Mouse (Mus musculus): ENCODE data around the gene Zp3.

Gene Zp3

DNA sequence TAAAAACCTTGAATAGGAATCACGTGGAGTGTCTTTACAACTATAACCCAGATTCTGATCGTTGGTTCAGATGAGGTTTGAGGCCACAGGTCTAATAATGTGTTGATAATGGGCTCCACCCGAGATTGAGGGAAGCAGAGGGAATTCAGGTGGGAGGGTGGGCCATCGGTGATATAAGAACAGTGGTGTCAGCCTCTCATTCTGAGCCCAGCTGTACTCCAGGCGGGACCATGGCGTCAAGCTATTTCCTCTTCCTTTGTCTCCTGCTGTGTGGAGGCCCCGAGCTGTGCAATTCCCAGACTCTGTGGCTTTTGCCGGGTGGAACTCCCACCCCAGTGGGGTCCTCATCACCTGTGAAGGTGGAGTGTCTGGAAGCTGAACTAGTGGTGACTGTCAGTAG, at the start of gene Zp3:
TSS of gene Zp3 (plus strand) at position 196 of the 400 bp plus-strand sequence.
- DNase-seq (ENCODE audit: low spot score in 2 of 2), result no peak

DNA sequence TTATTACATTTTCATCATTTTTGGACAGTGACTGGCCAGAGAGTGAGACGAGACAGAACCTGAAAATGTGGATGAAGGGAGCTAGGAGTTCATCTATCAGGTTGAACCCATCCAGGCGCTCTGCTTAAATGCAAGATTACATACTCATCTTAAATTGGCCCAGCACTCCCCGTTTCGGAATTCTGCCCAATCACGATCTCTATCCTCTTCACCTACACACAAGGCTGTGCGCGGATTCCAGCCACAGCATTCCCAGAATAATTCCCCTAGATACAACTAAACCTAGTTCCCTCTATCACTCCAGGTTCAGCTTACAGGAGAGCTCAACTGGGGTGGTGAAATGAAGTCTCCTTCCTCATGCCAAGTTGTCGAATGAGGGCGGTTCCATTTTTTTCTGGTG, 48.4 kb upstream of the Zp3 start:
- DNase-seq (ENCODE audit: low spot score in 2 of 2), result no peak

DNA sequence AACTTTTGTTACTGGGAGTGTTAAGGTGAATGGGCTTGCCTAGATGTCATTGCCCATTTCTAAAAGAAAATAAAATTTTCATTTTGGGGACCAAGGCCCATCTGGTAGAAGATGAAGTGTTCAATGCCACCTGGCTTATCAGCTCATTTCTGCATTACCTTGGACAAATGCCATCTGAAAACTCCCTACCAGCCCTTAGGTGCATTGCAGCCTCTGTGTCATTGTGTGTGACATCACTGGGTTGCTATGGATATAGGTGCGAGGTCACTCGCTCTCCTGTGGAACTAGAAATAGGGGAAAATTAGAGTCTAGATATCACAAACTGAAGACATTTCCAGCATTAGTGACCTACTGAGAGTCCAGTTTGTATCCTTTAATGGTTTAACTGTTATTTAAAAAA, 47.5 kb upstream of the Zp3 start:
- DNase-seq (ENCODE audit: low spot score in 2 of 2), result no peak

DNA sequence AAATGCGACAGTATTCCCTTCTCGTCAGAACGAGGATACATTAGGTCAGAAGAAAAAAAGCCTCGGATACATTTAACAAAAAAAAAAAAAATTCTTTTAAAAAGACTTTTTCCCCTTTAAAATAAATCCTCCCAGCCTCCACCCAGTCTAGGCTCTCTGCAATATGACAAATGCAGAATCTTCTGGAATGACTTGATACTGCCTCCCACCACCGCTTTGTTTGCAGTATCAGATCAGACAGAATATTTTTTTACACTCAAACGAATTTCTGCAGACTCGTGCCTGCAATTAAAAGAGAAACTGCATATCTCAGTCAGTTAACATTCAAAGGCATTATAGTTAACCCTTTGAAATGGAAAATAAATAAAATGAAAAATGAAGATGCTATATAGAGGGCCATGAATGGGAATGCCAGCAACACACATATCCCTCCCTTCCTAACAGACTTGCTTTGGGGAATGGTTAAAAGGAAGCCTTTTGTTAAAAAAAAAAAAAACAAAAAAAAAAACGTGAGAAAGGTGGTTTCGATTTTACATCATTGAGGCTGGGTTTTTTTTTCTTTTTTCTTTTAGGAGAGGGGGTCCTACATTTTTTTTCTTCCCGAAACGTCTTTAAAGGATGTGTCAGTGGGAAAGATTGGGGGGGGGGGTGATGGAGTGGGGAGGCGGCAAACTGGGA, 46.5 kb upstream of the Zp3 start:
- no peak for DNase-seq (ENCODE audit: low spot score in 2 of 2)

DNA sequence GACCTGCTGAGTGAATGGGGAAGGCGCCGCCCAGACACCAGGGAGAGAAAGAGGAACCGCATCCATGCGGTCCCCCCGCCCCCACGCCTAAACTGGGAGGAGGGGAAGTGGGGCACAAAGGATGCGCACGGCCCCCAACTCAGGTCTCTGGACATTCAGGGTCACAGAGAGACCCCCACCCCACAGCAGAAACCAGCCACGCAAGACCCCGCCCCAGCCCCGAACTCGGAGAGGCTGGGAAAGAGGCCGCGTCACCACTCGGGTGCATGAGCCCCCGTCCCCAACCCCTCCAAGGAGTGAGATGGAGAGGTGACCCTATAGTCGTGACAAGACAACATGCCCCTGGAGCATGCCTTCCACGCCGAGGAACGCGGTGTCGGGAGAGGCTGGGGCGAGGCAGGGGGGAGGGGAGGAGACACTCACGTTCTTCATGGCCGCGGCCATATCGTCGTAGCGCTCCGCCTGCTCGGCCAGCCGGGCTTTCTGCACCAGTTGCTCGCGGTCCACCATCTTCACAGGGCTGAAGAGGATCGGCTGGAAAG, 45.9 kb upstream of the Zp3 start:
- peak; percentile 90 for DNase-seq (ENCODE audit: low spot score in 2 of 2)

DNA sequence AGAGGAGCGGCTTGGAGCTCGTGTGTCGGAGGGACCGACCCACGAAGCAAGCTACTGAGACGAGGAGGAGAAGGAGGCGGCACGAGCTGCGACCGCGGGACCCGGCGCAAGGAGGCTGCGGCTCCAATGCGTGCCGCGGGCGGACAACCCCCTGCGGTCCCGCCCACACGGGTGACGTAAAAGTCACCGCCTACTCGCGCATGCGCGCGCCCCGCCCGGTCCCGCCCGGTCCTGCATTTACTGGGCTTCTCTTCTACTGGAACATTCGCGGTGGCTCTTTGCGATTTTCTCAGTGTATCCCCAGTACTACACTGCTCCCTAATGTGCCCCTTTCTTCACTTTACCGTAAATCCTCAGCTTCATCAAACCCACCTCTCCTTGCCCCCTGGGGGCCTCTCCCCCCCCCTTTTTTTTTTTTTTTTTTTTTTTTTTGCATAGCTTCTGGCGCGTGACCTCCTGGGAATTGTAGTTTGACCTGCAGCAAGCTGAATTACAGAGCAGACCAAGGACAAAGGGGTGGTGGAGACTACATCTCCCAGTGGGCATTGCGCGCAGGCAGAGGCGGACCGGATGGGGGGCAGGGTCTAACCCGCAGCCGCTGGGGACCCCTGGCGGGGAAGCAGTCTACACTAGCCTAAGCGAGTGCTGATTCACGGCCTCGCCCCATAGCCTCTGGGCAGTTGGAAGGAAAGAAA, 45.3 kb upstream of the Zp3 start, which contains the start of gene Ywhag:
TSS of gene Ywhag (minus strand) at position 136 of the 695 bp plus-strand sequence.
- DNase-seq (ENCODE audit: low spot score in 2 of 2), result peak; percentile 98

DNA sequence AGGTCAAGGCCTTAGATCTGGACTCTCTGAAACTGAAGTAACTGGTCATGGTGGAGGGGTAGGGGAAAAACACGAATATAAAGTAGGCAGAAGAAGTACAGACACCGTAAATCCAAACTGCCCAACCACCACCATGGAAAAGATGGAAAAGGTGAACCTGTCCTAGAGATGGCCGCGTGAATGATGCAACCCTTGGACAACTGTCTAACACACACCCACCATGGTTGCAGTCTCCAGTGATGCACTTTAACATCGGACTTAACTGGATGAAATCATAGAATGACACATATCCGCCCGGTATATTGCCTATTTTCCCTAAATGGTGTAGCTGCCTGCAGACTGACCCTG, 44.7 kb upstream of the Zp3 start:
- DNase-seq (ENCODE audit: low spot score in 2 of 2), result no peak

DNA sequence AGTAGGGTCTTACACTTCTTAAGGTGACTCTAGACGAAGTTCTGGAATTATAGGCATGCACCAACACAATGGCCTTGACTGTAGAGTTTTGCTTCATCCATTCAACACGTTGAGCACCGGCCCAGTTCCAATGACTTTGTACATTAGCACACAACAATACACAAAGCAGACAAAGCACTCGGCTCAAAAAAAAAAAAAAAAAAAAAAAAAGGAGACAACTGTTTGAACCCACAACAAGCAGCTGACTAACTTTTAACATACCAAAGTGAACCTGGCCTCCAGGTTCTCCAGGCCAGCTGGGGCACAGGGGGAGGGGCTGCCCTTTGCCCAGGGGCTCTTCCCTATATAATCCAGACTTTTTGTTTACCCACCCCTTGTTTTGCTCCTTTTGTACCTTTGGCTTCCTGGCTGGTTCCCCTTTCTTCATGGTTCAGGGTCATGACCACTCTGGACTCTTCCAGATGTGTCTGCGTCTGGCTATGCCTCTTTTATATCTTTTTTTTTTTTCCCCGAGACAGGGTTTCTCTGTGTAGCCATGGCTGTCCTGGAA, 44.2 kb upstream of the Zp3 start:
- no peak for DNase-seq (ENCODE audit: low spot score in 2 of 2)

DNA sequence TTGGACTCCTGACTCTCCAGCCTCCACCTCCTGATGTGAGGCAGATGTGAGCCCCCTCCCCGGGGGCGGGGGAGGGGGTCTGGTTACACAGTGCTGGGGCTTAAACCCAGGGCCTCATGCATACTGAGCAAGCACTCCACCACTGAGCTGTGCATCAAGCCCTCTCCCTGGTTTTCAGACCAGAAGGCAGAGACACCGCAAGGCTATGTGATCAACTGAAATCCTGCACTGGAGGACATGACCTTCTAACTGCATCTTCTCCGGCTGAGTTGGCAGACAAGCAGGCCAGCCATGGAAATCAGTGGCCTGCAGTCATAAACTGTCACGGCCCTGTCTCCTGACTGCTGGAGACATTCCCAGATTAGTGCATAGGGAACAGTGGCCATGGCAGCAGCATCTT, 39.3 kb upstream of the Zp3 start:
- no peak for DNase-seq (ENCODE audit: low spot score in 2 of 2)

DNA sequence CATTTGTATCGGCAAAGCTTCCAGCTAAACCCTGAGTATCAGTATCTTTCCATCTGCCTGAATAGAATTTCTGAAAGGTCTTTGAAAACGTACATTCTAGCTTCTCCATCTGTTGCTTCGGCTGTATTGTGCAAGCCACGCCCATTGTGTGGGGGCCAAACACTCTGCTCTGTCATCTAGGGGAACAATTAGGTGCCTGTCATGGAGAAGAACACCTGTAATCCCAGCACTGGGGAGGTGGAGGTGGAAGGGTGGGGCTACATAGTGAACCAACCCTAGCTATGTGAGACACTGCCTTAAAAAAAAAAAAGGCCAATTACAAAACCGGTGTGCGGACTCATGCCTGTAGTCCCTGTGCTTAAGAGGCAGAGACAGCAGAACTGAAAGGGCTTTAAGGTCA, 37.2 kb upstream of the Zp3 start:
- no peak for DNase-seq (ENCODE audit: low spot score in 2 of 2)

DNA sequence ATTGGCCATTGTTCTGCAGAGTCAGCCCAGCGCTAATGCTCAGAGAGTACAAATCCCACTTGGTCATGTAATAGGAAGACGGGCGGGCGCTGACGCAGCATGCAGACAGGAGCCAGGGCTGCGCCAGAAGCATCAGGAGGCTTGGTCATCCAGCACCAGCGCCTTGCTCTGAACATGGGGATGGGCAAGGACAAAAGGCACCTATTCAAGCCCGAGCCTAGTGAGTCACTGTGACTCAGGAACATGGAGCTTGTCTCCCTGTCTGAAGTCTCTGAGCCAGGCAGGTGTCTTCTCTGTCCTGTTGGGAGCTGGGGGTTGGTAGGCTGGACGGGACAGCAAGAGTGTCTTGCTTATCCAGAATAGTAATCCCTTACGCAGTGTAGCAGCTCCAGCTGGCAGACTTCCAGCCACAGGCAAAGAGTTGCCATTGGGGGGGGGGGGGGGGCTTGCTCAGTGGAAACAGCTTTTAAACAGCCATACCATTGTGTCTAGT, 33.9 kb upstream of the Zp3 start:
- peak in 1 of 2 experiments; percentile 57 for DNase-seq (ENCODE audit: low spot score in 2 of 2)

DNA sequence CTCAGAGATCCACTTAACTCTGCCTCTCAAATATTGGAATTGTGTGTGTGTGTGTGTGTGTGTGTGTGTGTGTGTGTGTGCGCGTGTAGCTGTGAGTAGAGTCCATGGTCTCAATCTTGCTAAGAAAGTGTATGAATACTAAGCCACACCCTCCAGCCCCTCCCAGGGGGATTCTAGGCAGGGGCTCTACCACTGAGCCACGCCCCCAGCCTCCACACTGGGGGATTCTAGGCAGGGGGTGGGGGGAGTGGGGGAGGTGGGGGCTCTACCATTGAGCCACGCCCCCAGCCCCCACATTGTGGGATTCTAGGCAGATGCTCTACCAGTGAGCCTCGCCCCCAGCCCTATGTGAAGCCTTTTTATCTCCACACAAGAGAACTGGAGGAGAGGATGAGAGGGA, 33.3 kb upstream of the Zp3 start:
- no peak for DNase-seq (ENCODE audit: low spot score in 2 of 2)

DNA sequence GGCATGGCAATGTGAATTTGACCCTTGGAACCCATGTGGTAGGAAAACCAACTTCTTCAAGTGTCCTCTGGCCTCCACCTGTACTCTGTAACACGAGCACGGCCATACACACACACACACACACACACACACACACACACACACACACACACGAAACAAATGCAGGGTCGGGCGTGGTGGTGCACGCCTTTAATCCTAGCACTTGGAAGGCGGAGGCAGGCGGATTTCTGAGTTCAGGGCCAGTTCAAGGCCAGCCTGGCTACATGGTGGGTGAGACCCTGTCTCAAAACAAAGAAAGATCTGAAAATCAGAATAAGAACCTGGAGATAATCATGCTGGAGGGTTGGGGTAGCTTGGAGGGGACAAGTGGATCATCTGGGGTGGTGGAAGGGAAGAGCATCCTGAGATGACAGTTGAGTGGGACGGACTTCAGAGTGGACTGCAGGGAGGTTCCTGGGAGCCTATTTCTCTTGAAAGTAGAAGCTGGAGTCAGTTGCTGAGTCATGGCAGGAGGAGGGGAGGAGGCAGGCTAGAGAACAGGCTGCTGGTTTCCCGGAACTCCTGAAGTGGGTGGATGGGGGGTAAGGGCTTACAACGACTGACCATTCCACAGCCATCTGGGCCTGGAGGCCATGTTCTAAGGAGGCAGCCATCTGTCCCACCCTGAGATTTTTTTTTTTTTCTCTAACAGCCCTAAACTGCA, 29.0 kb upstream of the Zp3 start:
- no peak for DNase-seq (ENCODE audit: low spot score in 2 of 2)

DNA sequence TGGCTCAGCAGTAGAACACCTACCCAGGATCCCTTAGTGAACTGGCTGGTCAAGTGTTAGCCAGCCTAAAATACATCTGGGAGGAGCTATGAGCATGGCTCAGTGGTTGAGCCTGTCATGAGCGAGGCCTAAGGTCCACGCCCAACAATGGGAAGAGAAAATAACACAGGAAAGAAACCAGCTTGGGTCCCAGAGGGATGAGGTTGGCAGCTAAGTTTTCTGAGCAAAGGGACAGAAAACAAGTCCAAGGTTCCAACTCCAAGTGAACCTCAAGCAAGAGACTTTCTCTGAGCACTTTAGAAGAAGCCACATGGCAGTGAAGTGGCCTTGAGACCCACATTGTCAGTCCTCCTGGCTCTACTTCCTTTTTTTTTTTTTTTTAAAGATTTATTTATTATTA, 28.2 kb upstream of the Zp3 start:
- DNase-seq (ENCODE audit: low spot score in 2 of 2), result no peak

DNA sequence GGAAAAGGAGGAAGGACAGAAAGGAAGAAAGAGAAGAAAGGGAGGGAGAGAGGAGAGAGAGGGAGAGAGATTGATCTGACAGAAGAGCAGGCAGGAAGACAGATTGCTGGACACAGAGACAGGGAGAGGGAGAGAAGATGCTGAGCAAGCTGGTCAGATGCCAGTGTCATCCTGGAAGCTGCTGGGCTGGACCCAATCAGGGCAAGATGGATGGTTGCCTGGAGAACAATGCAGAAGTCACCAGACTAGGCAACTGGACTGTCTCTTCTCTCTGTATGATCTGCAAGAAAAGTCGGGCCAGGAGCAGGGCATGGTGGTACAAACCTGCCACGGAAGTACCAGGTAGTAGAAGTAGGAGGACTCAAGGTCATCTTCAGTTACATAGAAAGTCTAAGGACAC, 27.1 kb upstream of the Zp3 start:
- no peak for DNase-seq (ENCODE audit: low spot score in 2 of 2)

DNA sequence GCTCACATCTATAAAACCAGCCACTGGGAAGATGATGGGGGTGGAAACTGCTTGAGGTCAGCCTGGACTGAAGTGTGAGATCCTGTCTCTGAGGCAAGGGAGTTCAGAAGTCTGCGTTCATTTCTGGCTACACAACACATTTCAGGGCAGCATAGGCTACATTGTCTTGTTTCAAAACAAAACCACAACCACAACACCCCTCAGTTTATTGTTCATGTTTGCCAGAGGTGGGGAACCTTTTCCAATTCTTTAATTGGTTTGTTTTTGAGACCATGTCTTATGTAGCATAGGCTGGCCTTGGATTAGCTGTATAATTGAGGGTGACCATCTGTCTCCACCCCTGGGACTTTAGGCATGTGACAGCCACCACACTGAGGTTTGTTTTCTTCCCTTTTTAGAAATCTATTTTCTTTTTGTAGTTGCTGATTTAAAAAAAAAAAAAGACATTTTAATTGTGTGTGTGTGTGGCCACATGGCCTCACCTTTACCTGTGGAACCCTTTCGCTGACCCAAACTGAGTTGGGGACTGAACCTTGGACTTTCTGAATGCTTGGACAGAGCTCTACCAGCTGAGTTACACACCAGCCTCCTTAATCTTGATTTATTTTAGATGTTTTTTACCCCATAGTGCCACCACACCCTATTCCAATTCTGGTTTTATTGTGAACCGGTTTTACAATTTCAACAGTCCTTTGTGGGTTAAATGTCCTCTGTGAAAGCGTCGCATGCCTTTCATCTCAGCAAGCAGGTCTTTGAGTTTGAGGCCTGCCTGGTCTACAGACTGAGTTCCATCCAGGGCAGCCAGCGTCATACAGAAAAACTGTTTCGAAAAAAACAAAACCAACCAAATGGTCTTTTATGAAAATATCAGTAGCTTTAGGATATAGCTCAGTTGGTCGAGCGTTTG, 23.3 kb upstream of the Zp3 start:
- no peak for DNase-seq (ENCODE audit: low spot score in 2 of 2)

DNA sequence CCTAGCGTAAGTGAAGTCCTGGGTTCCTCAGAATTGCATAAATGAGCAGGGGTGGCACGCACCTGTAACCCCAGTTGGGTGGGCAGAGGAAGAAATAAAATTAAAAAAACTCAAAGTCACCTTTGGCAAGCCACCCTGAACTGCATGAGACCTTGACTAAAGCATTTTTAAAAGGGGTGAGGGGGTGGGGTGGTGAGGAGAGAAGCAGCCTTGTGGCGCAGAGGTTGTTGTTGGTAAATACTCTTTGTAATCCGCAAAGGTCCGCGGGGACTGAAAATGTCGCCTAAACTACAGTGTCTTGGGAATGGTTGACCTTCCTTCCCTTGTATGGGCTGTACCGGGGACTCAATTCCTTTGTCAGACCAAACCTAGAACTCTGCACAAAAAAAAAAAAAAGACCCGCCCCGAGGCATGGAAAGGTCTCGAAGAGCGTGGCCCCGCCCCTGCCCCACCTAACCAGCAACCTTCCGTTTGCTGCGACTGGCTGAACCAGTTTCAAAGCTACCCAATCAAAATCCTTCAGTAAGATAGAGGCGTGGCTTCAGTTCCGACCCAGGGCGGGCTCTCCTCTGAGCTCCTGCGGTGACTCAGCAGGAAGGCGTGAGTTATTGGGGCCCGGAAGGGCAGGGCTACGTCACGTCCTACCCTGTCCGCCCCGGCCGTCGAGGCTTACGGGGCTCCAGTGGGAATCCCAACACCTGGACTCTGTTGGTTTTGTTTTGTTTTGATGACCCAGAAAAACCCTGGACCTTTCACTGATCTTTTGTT, 22.5 kb upstream of the Zp3 start:
- DNase-seq (ENCODE audit: low spot score in 2 of 2), result peak; percentile 95 to 97

DNA sequence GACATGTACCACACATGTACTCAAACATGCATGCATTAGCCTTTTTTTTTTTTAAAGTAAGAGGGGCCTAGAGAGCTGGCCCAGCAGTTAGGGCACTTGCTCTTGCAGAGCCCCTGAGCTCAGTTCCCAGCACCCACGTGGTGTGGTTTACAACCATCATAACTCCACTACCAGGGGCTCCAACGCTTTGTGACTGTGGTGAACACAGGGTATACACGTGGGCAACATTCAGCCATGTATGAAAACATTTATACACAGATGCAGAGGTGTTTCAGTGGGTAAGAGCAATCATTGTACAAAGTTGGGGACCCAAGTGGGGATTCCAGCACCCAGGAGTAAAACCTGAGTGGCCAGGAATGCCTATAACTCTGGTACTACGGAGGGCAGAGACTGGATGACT, 21.5 kb upstream of the Zp3 start:
- no peak for DNase-seq (ENCODE audit: low spot score in 2 of 2)

DNA sequence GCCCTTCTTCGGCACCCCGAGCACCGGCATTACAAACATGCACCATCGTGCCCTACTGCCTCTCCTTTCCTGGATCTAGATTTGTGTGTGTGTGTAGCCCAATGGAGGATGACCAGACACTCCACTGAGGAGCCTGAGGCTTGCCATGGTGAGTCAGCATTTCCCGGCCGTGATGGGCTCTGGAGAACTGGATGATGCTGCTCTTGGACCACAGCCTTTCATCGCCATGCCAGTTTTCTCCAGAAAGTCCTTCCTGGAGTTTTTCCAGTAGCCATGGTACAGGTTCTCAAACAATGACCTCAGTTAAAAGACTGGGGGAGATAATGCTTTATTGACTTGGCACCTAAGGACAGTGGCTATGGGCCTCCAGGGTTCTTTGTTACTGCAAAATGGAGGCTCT, 20.0 kb upstream of the Zp3 start:
- no peak for DNase-seq (ENCODE audit: low spot score in 2 of 2)

DNA sequence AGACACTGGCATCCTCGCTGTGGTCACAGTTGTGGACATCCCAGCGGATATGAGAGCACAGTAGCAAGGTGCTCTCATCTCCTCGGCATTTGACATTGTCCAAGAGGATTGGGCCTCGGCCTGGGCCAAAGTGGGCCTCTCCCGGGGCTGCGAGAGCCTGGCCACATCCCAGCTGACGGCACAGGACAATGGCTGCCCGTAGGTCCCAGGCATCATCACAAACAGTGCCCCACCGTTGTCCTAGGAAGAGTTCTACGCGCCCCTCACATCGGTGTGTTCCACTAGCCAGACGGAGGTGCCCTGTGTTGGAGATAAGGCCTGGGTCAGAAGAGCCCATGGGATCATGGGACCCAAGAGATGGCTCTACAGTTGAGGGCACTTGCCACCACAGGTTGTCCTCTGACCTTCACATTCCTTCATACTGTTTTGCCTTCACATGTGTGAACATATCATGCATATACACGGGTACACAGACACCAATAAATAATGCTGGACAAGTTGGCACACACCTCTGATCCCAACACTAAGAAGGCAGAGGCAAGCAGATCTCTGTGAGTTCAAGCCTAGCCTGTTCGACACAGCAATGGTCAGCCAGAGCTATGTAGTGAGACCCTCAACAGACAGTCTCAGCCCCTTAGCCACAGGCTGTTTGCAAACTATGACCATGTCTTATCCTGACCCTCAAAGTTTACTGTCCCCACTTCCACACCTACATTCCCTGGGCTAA, 18.8 kb upstream of the Zp3 start:
- no peak for DNase-seq (ENCODE audit: low spot score in 2 of 2)

Data from right cerebral cortex, postnatal 10 days (tissue).